Mouse (Mus musculus) hindbrain, postnatal 0 days (tissue): ENCODE measurements at regions not wholly inside any gene's neighbourhood (a gene's known extent, or its start where the extent isn't known, plus 50 kb on each side); places are given as distances from the start of the nearest gene placed in this dataset.

Source experiments
- ATAC-seq: fragments of 200-750 bp; cut with Nextera tagmentation; 2 replicates; pipeline ENCODE4 v1.8.0; 2017; ENCODE audit warnings: mild to moderate bottlenecking, moderate TSS enrichment, moderate library complexity
- DNase-seq: peaks from one replicate; pipeline ENCODE4 v3.0.0-alpha.2; 2015; ENCODE audit warnings: low spot score
- H3K27ac ChIP-seq: fragments of 300-500 bp; sonication (generic); 2 replicates; pipeline ENCODE4 v1.5.1; 2014; ENCODE audit warnings: mild to moderate bottlenecking
- H3K27me3 ChIP-seq: fragments of 300-500 bp; sonication (generic); 2 replicates; pipeline ENCODE4 v1.6.1; 2014; ENCODE audit warnings: low read length, mixed read lengths; ENCODE audit not compliant: insufficient read depth
- H3K36me3 ChIP-seq: fragments of 300-500 bp; sonication (generic); 2 replicates; pipeline ENCODE4 v1.6.1; 2014; ENCODE audit warnings: low read length, mixed read lengths; ENCODE audit not compliant: insufficient read depth
- H3K4me1 ChIP-seq: fragments of 300-500 bp; sonication (generic); 2 replicates; pipeline ENCODE4 v1.6.1; 2014; ENCODE audit warnings: antibody characterized with exemption, low read length, mixed read lengths; ENCODE audit not compliant: insufficient read depth
- H3K4me2 ChIP-seq: fragments of 300-500 bp; sonication (generic); 2 replicates; pipeline ENCODE4 v1.6.1; 2014; ENCODE audit warnings: low read depth, mild to moderate bottlenecking, low read length, moderate library complexity, mixed read lengths
- H3K4me3 ChIP-seq: fragments of 300-500 bp; sonication (generic); 2 replicates; pipeline ENCODE4 v1.5.1; 2014; ENCODE audit warnings: low read length
- H3K9ac ChIP-seq: fragments of 300-500 bp; sonication (generic); replicated peaks from 2 replicates; pipeline ENCODE4 v1.6.1; 2014; ENCODE audit warnings: mild to moderate bottlenecking, low read length, moderate library complexity, mixed read lengths
- H3K9me3 ChIP-seq: fragments of 300-500 bp; sonication (generic); 2 replicates; pipeline ENCODE4 v1.6.1; 2016; ENCODE audit warnings: low read length, mixed read lengths
- CTCF ChIP-seq: IDR thresholded peaks from 2 replicates; pipeline ENCODE4 v1.5.1; 2016; ENCODE audit warnings: antibody characterized with exemption, control low read depth, low read depth
- WGBS: fragments of 180-500 bp; shearing (Covaris S2); extraction: QIAGEN DNeasy Blood & Tissue Kit; methylation state at CpG from one replicate; pipeline ENCODE4 v1.1.7; 2014; 5-methylcytosine and 5-hydroxymethylcytosine counted together

- no peaks in the 10 kb centered on the region for H3K4me1 ChIP-seq
- no peaks in the 10 kb centered on the region for H3K27me3 ChIP-seq
- no peak for TF ChIP-seq CTCF
- H3K27ac ChIP-seq = no peak overlapping the region
- 82% methylated on average over 7 of the region's 7 CpGs for WGBS
- no peak for DNase-seq
- no peak for ATAC-seq
- H3K36me3 ChIP-seq = no peaks in the 10 kb centered on the region
- no peak overlapping the region for H3K4me3 ChIP-seq
- H3K4me2 ChIP-seq = no peak overlapping the region
- no peak overlapping the region for H3K9ac ChIP-seq
- no peaks in the 10 kb centered on the region for H3K9me3 ChIP-seq
Measured at GRCm38 (mm10) chr15:7491091-7491490, 92.9 kb upstream of the Egflam start.

GRCm38 (mm10) chr15:7493126-7493669 is 95.0 kb upstream of the Egflam start:
- TF ChIP-seq CTCF = no peak
- no peaks in the 10 kb centered on the region for H3K9me3 ChIP-seq
- H3K4me2 ChIP-seq = no peak overlapping the region
- no peaks in the 10 kb centered on the region for H3K27me3 ChIP-seq
- WGBS = 85% methylated on average over 10 of the region's 10 CpGs
- no peak for ATAC-seq
- H3K9ac ChIP-seq = no peak overlapping the region
- no peak overlapping the region for H3K27ac ChIP-seq
- H3K4me1 ChIP-seq = no peaks in the 10 kb centered on the region
- no peaks in the 10 kb centered on the region for H3K36me3 ChIP-seq
- no peak overlapping the region for H3K4me3 ChIP-seq
- DNase-seq = no peak

- TF ChIP-seq CTCF = no peak
- Histone ChIP-seq H3K27me3 (no peaks in the 10 kb centered on the region), H3K4me2 (no peak overlapping the region), H3K9me3 (no peaks in the 10 kb centered on the region), H3K9ac (no peak overlapping the region), H3K27ac (no peak overlapping the region), H3K36me3 (no peaks in the 10 kb centered on the region), H3K4me3 (no peak overlapping the region), H3K4me1 (no peaks in the 10 kb centered on the region)
- WGBS = 96% methylated on average over 4 of the region's 4 CpGs
- DNase-seq = no peak
- ATAC-seq = no peak
Measured at GRCm38 (mm10) chr15:7497852-7498251, 99.7 kb upstream of the Egflam start.

- Histone ChIP-seq H3K27ac (no peak overlapping the region), H3K4me1 (no peaks in the 10 kb centered on the region), H3K9me3 (no peaks in the 10 kb centered on the region), H3K9ac (no peak overlapping the region), H3K4me3 (no peak overlapping the region), H3K4me2 (no peak overlapping the region), H3K27me3 (no peaks in the 10 kb centered on the region), H3K36me3 (no peaks in the 10 kb centered on the region)
- ATAC-seq (peak; percentile 49; the same call in 1 of the 2 replicates), DNase-seq (peak; percentile 52)
- no peak for TF ChIP-seq CTCF
- 19% methylated on average over 8 of the region's 8 CpGs for WGBS
Measured at GRCm38 (mm10) chr15:7508535-7508934, 110.3 kb upstream of the Egflam start.

GRCm38 (mm10) chr15:7514743-7515273 is 116.6 kb upstream of the Egflam start:
- no peaks in the 10 kb centered on the region for H3K27me3 ChIP-seq
- no peaks in the 10 kb centered on the region for H3K36me3 ChIP-seq
- H3K4me1 ChIP-seq = no peaks in the 10 kb centered on the region
- H3K9me3 ChIP-seq = no peaks in the 10 kb centered on the region
- H3K4me2 ChIP-seq = no peak overlapping the region
- H3K27ac ChIP-seq = no peak overlapping the region
- H3K9ac ChIP-seq = no peak overlapping the region
- no peak for TF ChIP-seq CTCF
- no peak for ATAC-seq
- WGBS = 81% methylated on average over 13 of the region's 13 CpGs
- no peak for DNase-seq
- no peak overlapping the region for H3K4me3 ChIP-seq

- Histone ChIP-seq H3K4me2 (no peak overlapping the region), H3K9ac (no peak overlapping the region), H3K36me3 (no peaks in the 10 kb centered on the region), H3K9me3 (no peaks in the 10 kb centered on the region), H3K4me1 (no peaks in the 10 kb centered on the region), H3K27ac (no peak overlapping the region), H3K27me3 (no peaks in the 10 kb centered on the region), H3K4me3 (no peak overlapping the region)
- TF ChIP-seq CTCF = no peak
- DNase-seq (no peak), ATAC-seq (no peak)
- WGBS = 81% methylated on average over 9 of the region's 9 CpGs
Measured at GRCm38 (mm10) chr15:7521611-7522010, 123.4 kb upstream of the Egflam start.

- 87% methylated on average over 14 of the region's 14 CpGs for WGBS
- TF ChIP-seq CTCF = no peak
- no peak for ATAC-seq
Measured at GRCm38 (mm10) chr15:7522902-7523786, 124.9 kb upstream of the Egflam start.

More at GRCm38 (mm10) chr15:7522902-7523786, 124.9 kb upstream of the Egflam start:
- Histone ChIP-seq H3K9ac (no peak overlapping the region), H3K27me3 (no peaks in the 10 kb centered on the region), H3K9me3 (no peaks in the 10 kb centered on the region), H3K27ac (no peak overlapping the region), H3K4me1 (no peaks in the 10 kb centered on the region), H3K4me2 (no peak overlapping the region), H3K36me3 (no peaks in the 10 kb centered on the region), H3K4me3 (no peak overlapping the region)
- no peak for DNase-seq
